Mouse (Mus musculus) c-Kit-positive CD71-negative TER-119-negative erythroid progenitor cells, embryonic 14.5 days (primary cell): ENCODE results near the gene Mmd.

Experiments used
- DNase-seq: peaks from one replicate; pipeline ENCODE4 v3.0.0-alpha.2; 2013; ENCODE audit warnings: low read depth

Gene Mmd

GRCm38 (mm10) chr11:90249025-90249650 is at the start of gene Mmd:
Gene Mmd (plus strand): TSS chr11:90249456.
- peak; percentile 94 for DNase-seq

- no peak for DNase-seq
Observed at GRCm38 (mm10) chr11:90200826-90201225, 48.4 kb upstream of the Mmd start.

- no peak for DNase-seq
Observed at GRCm38 (mm10) chr11:90214246-90214645, 35.0 kb upstream of the Mmd start.

GRCm38 (mm10) chr11:90220022-90220645 is 29.1 kb upstream of the Mmd start:
- no peak for DNase-seq

- DNase-seq, result no peak
Observed at GRCm38 (mm10) chr11:90220750-90221149, 28.5 kb upstream of the Mmd start.

- peak; percentile 77 for DNase-seq
Observed at GRCm38 (mm10) chr11:90224914-90225470, 24.3 kb upstream of the Mmd start.

- DNase-seq, result no peak
Observed at GRCm38 (mm10) chr11:90227000-90227922, 22.0 kb upstream of the Mmd start.

GRCm38 (mm10) chr11:90228251-90228949 is 20.9 kb upstream of the Mmd start:
- no peak for DNase-seq

GRCm38 (mm10) chr11:90229800-90230199 is 19.5 kb upstream of the Mmd start:
- DNase-seq, result no peak

GRCm38 (mm10) chr11:90230671-90231070 is 18.6 kb upstream of the Mmd start:
- no peak for DNase-seq

- no peak for DNase-seq
Observed at GRCm38 (mm10) chr11:90231631-90232030, 17.6 kb upstream of the Mmd start.

- no peak for DNase-seq
Observed at GRCm38 (mm10) chr11:90232685-90233084, 16.6 kb upstream of the Mmd start.

GRCm38 (mm10) chr11:90235221-90235620 is 14.0 kb upstream of the Mmd start:
- no peak for DNase-seq

GRCm38 (mm10) chr11:90237616-90238015 is 11.6 kb upstream of the Mmd start:
- DNase-seq, result no peak

- DNase-seq, result no peak
Observed at GRCm38 (mm10) chr11:90238657-90239056, 10.6 kb upstream of the Mmd start.

- peak; percentile 64 for DNase-seq
Observed at GRCm38 (mm10) chr11:90240652-90241330, 8.5 kb upstream of the Mmd start.

- no peak for DNase-seq
Observed at GRCm38 (mm10) chr11:90241874-90242273, 7.4 kb upstream of the Mmd start.

- DNase-seq, result no peak
Observed at GRCm38 (mm10) chr11:90243300-90243699, 6.0 kb upstream of the Mmd start.

- DNase-seq, result no peak
Observed at GRCm38 (mm10) chr11:90245630-90246029, 3.6 kb upstream of the Mmd start.

- no peak for DNase-seq
Observed at GRCm38 (mm10) chr11:90246676-90247075, 2.6 kb upstream of the Mmd start.

GRCm38 (mm10) chr11:90247793-90248192 is 1.5 kb upstream of the Mmd start:
- no peak for DNase-seq
